Mouse (Mus musculus) gastrocnemius, postnatal 14 days (tissue): ENCODE measurements at regions not wholly inside any gene's neighbourhood (a gene's known extent, or its start where the extent isn't known, plus 50 kb on each side); places are given as distances from the start of the nearest gene placed in this dataset.

Experiments
- DNase-seq: peaks from one replicate; pipeline ENCODE4 v3.0.0; 2021; ENCODE audit warnings: mixed read lengths
- intact Hi-C: fragments of 180-260 bp; cut with DNase I; formaldehyde crosslinking; loops from one replicate; pipeline ENCODE4 v1.15.1; 2025; ENCODE audit warnings: low total_unique reads

- intact Hi-C loops, result no loop called here
- no peak for DNase-seq
Measured at GRCm38 (mm10) chr2:74463407-74463806, 115.8 kb downstream of the Lnpk start.

GRCm38 (mm10) chr2:74461211-74461844 lies 117.9 kb downstream of the Lnpk start:
- DNase-seq, result peak; percentile 47
- intact Hi-C loops, result no loop called here

- DNase-seq, result no peak
- intact Hi-C loops, result no loop called here
Measured at GRCm38 (mm10) chr2:74454431-74454830, 124.8 kb downstream of the Lnpk start.

GRCm38 (mm10) chr2:74452679-74453078 lies 126.6 kb downstream of the Lnpk start:
- intact Hi-C loops, result no loop called here
- no peak for DNase-seq

GRCm38 (mm10) chr2:74451578-74451977 lies 127.7 kb downstream of the Lnpk start:
- DNase-seq, result peak; percentile 15

GRCm38 (mm10) chr2:74451038-74451437 lies 128.2 kb downstream of the Lnpk start:
- DNase-seq, result no peak
- intact Hi-C loops, result no loop called here

More at GRCm38 (mm10) chr2:74451578-74451977, 127.7 kb downstream of the Lnpk start:
- intact Hi-C loops, result no loop called here

- intact Hi-C loops, result no loop called here
Measured at GRCm38 (mm10) chr2:74450064-74450765, 129.0 kb downstream of the Lnpk start.

GRCm38 (mm10) chr2:74435184-74435911 lies 143.9 kb downstream of the Lnpk start:
- intact Hi-C loops, result no loop called here
- no peak for DNase-seq

More at GRCm38 (mm10) chr2:74450064-74450765, 129.0 kb downstream of the Lnpk start:
- no peak for DNase-seq

- peak; percentile 26 for DNase-seq
- intact Hi-C loops, result no loop called here
Measured at GRCm38 (mm10) chr2:74426746-74427145, 152.5 kb downstream of the Lnpk start.

GRCm38 (mm10) chr2:74424726-74425125 lies 154.5 kb downstream of the Lnpk start:
- intact Hi-C loops, result no loop called here
- no peak for DNase-seq

GRCm38 (mm10) chr2:74416097-74416496 lies 163.1 kb downstream of the Lnpk start:
- no peak for DNase-seq
- intact Hi-C loops, result no loop called here

GRCm38 (mm10) chr2:74414721-74415120 lies 164.5 kb downstream of the Lnpk start:
- intact Hi-C loops, result no loop called here
- DNase-seq, result no peak

GRCm38 (mm10) chr2:74409856-74410404 lies 169.3 kb downstream of the Lnpk start:
- intact Hi-C loops, result no loop called here
- DNase-seq, result peak; percentile 71

GRCm38 (mm10) chr2:74404493-74404892 lies 174.7 kb downstream of the Lnpk start:
- intact Hi-C loops, result no loop called here
- DNase-seq, result no peak

GRCm38 (mm10) chr2:74391064-74391463 lies 188.2 kb downstream of the Lnpk start:
- no peak for DNase-seq
- intact Hi-C loops, result no loop called here

GRCm38 (mm10) chr2:74388078-74388477 lies 191.2 kb downstream of the Lnpk start:
- intact Hi-C loops, result no loop called here

GRCm38 (mm10) chr2:74384918-74385317 lies 194.3 kb downstream of the Lnpk start:
- intact Hi-C loops, result no loop called here
- no peak for DNase-seq

More at GRCm38 (mm10) chr2:74388078-74388477, 191.2 kb downstream of the Lnpk start:
- no peak for DNase-seq

GRCm38 (mm10) chr2:74380574-74381287 lies 198.5 kb downstream of the Lnpk start:
- intact Hi-C loops, result no loop called here
- no peak for DNase-seq

GRCm38 (mm10) chr2:74378709-74379108 lies 200.5 kb downstream of the Lnpk start:
- DNase-seq, result no peak
- intact Hi-C loops, result no loop called here

- intact Hi-C loops, result no loop called here
- DNase-seq, result no peak
Measured at GRCm38 (mm10) chr2:74373938-74374337, 205.3 kb downstream of the Lnpk start.
